Mouse (Mus musculus) testis, postnatal 10 days (tissue): ENCODE results near the gene Dmrta2.
A peak's percentile ranks its signal among the peaks of the same experiment; 100 is the strongest.

Source experiments
- DNase-seq: peaks from one replicate; pipeline ENCODE4 v3.0.0; 2021; ENCODE audit warnings: low spot score

Gene Dmrta2

DNA sequence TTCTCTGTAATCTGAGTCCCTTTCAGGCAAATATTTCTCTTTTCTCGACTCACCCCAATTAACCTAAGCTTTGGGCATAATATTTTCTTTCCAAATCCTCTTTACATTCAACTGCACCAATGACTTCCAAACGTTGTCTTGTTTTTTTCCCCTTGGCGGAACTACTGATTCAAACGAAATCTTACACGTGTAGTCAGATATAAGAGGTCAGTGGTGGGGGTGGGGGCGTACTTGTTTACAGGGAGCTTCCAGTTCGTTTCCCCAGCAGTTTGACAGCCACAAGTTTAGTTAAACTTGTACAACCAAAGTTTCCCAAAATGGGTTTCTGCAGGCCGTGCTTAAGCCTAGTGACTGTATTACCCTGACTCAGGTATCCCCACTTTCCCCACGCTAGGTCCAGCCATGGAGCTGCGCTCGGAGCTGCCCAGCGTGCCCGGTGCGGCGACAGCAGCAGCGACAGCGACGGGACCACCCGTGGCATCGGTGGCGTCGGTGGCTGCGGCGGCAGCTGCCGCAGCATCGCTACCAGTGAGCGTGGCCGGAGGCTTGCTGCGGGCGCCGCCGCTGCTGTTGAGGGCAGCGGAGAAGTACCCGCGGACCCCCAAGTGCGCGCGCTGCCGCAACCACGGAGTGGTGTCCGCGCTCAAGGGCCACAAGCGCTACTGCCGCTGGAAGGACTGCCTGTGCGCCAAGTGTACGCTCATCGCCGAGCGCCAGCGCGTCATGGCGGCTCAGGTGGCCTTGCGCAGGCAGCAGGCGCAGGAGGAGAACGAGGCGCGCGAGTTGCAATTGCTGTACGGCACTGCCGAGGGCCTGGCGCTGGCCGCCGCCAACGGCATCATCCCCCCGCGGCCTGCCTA, 1.8 kb downstream of the Dmrta2 start:
- no peak for DNase-seq

DNA sequence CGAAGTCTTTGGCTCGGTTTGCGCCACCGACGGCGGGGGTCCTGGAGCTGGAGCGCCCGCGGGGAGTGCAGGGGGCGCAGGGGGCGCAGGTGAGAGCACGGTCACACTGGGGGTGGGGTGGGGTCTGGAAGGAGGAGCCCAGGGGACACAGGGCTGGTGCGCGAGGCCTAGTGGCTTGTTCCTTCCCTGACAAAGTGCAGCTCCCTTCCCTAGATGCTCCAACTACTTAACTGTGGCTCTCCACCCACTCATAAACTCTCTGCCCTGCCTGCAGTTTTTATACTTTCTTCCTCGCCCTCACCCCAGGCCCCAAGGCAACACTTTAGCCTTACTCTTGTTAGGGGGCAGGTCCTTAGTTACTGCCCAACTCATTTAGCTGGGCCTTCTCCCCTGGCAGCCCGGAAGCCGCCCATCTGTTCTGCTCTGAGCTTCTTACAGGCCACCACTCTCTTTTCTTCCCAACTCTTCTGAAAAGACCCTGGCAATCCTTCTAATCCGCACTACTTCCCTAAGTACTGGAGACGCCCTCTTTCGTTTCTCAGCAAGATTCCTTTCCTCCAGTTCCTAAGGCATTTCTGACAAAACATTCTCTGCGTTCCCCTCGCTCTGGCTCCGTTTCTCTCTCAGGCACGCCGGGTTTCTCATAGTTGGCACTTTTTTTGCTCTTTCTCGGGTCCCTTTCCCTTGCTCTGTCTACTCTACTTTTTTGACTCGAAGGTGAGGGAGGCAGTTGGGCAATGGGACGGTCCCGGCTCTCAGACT, 2.6 kb downstream of the Dmrta2 start:
- peak; percentile 45 for DNase-seq

DNA sequence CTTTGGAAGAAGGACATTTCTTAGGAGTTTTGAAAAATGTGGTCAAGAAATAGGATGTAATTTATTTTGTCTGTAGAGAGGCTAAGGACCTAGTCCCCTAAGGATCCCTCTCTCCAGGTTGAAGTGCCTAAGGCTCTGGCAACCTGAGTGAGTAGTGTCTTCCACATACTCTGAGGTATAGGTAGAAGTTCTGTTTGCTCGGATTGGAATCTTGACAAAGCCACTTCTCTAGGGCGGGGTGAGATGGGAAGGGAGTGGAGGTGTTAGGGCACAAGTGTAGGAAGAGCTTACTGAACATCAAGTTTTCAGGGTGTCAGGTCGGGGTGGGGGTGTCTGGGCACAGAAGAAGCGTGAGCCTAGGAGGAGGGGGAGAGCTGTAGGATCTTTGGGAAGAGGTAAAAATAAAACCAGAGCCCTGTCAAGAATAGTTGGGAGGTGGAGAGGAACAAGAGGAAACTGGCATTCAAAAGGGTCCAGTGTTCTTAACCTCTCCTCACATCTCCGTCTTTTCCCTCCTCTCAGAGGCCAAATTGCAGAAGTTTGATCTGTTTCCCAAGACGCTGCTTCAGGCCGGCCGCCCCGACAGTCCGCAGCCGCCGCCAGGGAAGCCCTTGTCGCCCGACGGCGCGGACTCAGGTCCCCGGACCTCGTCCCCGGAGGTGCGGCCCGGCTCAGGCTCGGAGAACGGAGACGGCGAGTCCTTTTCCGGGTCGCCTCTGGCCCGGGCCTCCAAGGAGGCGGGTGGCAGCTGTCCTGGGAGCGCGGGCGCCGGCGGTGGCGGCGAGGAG, 3.4 kb downstream of the Dmrta2 start:
- peak; percentile 43 for DNase-seq

DNA sequence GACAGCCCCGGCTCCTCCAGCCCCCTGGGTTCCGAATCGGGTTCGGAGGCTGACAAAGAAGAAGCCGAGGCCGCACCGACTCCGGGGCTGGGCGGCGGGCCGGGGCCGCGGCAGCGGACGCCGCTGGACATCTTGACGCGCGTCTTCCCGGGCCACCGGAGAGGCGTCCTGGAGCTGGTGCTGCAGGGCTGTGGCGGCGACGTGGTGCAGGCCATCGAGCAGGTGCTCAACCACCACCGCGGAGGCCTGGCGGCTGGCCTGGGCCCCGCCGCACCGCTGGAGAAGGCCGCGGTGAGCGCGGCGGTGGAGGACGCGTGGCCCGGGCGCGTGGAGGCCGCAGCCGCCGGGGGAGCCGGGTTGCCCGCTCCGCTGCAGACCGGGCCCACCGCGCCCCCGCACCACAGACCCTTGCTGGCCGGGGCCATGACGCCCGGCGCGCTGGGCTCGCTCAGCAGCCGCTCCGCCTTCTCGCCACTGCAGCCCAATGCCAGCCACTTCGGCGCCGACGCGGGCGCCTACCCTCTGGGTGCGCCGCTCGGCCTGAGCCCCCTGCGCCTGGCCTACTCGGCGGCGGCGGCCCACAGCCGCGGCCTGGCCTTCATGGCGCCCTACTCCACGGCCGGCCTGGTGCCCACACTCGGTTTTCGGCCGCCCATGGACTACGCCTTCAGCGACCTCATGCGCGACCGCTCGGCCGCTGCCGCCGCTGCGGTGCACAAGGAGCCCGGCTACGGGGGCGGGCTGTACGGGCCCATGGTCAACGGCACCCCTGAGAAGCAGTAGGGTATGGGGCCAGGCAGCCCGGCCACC, 4.2 kb downstream of the Dmrta2 start:
- DNase-seq = peak; percentile 43

DNA sequence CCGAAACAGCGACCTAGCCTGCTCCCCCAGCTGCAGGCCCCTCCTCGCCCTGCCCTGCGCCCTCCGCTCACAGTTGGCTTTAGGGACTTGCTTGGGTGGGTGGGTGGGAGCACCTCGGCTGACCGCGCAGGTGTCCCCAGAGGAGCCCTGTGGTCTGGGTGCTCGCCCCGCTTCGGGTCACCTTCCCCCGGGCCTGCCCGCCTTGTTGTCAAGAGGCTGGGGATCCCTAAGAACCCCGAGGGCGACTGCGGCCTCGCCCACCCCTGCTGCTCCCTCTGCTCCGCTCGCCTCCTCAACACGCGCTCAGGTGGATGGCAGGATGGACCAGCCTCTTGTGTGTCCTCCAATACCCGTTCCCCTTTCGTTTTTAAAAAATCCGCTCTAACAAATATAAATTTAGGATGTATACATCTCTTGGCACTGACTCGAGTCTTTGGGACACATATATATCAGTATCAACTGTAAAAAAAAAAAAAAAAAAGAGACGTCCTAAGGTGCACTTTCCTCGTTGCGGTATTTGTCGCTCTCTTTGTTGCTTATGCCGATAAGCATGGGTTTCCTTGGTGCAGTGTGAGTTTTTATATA, 4.9 kb downstream of the Dmrta2 start:
- DNase-seq = no peak

DNA sequence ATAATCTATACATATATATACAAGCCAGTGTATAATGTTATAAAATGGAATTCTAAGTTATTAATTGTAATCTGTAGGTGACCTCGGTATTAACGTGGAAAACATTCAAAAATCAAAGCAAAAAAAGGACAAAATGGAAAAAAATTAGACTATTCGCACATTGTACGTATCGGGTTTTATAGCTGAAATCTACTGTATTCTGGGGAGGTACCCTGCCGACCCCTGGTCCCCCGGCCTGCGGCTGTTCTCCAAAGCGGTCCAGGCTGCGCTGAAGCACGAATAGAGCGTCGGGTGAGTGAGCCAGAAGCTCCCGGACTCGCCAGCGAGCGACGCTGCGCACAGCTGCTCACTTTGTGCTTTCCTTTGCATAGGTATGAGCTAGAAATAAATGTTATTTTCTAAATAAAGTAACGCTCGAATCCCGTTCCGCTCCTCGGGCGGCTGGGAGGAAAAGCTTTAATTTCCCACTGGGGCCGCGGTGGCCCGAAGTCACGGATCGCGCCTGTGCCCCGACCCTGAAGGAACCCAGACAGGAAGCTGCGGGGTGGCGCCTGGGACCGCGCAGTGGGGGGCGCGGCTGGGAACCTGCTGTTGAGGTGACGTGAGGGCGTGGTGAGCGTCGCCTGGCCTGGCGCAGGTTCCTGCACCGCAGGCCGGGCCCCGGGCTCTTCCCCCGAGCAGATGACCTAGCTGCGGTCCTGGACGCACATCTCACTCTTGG, 5.6 kb downstream of the Dmrta2 start:
- DNase-seq = no peak

DNA sequence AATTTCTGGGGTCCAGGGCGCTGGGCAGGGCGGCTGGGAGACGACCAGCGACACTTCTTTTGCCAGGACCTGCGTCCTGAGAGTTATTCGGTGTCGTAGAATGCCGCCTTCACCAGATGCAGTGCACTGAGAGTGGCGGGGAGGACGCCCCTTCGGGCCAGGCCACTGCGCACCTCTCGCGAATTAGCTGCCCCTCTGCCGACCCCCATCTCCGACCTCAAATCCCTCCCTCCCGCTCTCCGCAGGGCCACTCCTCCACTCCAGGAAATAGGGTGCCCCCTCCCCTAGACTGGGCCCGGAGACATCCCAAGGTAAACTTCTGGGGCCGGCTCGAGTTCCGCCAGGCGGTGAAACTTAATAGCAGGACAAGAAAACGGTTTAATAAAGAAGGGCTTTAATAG, 6.2 kb downstream of the Dmrta2 start:
- no peak for DNase-seq

DNA sequence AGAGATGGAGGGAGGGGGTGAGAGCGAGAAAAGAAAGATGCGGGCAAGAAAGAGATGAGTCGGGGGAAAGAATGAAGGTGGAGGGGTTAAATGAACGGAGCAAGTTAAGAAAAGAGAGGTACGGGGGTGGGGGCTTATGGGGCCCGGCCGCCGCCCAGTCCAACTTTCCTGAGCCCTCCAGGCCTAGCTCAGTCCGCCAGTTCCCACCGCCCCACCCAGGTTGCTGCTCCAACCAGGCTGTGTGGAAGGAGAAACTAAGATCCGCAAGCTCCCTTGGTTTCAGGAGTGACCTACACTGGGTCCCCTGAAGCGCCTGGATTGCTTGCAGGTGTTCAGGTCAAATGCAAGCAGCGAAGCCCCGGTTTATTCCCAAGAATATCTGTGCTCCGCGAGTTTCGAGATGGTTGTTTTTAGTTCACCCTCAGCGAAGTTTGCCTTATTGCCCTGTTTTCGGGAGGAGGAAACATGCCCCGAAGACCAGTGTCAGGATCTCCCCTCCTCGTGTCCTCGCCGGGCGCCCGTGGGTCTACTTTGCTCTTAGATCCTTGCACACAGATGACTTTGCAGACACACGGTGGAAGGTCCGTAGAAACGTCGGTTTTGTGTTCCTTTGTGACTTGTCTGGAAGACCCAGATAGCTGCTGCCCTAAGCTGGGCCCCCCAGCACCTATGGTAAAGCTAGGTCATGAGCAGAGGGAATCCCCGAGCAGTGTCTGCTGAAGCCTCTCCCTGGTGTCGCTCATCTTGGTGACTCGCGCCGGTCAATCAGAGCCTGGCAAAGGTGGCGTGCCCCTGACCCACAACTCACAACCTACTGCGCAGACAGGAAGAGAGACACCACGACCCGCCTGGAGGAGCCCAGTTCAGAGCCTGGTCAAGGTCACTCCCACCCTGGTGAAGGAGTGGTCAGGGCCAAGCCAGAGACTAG, 6.9 kb downstream of the Dmrta2 start:
- DNase-seq = no peak

DNA sequence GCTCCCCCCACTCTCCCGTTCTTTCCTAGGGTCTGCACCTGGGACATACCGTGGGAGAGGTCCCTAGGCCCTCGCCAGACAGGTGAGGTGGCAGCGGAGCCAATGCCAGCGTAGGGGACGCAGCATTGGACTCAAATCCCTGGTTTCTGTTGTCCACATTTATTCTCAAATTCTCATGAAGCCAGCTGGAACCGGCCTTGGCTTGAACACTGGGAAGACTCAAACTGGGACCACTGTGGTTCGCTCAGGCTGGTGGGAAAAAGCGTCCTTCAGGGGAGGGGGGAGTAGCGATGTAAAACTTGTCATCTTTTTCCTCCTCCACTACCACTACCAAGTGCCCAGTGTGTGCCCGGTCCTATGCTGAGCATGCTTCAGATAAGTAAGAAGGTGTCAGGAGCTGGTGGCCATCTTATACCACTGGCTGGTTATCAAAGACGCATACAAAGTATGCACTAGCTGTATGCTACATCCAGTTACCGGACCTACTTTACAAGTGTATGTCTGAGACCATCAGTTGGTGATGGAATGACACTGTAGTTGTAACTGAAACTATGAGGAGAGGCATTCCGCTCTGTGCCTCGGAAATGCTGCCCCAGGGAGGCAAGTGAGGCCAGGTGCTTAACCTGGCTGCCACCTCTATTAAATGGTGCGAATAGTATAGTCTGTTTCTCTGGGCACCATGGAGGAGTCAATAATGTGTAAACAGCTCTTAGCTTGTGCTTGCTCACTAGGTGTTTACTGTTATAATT, 7.7 kb downstream of the Dmrta2 start:
- DNase-seq = no peak

DNA sequence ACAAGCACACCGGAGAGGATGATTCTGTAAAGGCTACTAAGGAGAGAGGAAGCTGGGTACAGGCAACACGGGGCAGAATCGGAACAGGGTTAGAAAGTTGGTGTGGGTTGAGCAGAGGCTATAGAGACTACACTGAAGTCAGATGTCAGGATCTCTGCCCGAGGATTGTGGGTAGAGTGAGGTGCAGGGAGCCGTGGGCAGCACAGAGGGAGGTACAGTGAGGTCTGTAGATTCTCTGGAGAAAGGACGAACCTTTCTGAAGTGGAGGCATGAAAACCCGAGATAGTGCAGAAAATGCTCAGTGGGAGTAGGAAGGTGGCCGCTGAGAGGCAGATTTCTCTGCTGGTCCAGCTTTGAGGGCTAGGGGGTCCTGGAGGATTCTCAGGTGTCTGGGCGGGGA, 8.4 kb downstream of the Dmrta2 start:
- no peak for DNase-seq

DNA sequence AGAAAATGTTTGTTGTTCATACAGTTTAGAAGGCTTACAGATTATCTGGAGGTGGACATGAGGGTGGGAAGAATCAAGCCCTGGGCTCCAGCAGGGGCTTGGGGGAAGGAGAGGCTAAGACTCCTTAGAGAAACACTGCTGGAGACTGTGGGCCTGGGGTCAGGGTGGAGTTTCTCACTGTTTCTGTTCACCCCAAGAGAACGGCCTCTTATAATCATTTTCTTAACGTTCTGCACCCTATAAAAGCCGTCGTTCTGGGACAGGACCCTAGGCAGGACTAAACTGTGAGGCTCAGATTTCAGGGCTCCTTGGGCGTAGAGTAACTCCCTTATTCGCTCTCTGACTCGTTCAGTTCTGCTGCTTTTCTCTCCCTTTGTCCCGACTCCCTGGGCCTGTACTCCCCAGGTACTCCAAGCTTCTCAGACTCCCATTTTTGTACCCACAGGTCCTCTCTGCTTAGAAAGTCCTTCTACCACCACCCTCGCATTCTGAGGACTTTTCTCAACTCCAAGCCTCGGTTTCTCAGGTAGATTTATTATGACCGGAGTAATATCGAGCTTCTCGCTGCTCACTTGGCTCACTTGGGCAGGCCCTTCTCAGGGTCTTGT, 9.0 kb downstream of the Dmrta2 start:
- no peak for DNase-seq

DNA sequence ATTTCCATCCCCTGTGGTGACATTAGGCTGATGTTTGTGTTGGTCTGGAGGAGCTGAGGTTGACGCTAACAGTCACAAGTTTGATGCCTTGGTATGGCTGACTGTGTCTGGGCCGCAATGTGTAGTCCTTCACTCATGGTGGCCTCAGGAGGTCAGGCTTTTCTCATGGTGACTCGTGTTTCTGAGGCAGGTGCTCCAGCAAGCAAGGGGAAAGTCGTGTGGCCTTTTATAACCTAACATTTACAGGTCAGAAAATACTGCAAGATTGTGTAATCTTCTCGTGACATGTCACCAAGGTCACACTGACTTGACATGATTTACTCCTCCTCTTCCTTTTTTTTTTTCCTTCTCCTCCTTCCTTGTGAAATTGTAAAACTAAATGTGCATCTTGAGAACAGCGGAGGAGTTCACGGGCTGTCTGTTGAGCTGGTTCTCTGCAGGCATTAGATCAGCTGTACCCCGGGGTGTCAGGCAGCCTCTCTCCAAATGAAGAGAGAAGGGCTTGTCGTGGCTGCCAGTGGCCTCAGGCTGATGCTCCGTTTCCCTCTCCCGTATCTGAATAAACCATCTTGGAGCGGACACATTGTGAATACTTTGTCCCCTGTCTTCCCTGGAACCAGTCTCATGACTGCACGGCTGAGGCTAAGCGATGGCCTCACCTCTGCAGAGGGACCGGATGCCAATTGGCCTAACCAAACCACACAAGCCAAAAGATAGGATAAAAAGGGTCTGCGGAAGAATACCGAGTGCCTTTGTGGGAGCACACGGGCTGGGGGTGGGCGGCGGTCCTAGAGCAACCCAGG, 9.9 kb downstream of the Dmrta2 start:
- DNase-seq = no peak

DNA sequence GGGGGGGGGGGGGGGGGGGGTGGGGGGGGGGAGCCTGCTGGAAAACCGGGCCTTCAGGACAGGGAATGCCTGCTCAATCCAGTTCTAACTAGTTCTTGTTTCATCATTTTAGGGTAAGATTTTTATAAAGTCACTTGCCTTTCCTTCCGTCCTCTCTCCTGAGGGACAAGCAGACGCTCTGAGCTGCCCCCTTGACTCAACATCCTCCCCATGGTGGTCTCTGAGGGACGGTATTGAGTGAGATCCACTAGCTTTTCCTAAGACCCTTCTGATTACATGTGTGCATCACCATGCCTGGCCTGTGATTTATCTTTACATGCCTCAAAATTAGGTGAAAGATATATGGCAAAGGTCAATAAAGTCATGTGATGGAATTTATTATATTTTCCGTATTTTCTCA, 10.6 kb downstream of the Dmrta2 start:
- no peak for DNase-seq

DNA sequence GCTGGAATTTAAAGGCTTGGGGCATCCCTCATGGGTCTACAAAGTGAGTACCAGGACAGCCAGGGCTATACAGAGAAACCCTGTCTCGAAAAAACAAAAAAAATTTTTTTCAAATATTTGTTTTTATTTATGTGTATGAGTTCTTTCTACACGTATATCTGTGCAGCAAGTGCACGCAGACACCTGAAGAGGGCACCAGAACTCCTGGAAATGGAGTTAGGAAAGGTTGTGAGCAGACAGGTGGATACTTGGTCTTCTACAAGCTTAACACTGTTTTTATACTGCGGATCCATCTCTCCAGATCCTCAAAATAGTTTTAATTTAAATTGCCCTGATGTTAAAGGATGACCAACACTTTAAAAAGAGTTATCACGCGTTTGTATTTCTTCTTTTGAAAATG, 11.4 kb downstream of the Dmrta2 start:
- DNase-seq = no peak

DNA sequence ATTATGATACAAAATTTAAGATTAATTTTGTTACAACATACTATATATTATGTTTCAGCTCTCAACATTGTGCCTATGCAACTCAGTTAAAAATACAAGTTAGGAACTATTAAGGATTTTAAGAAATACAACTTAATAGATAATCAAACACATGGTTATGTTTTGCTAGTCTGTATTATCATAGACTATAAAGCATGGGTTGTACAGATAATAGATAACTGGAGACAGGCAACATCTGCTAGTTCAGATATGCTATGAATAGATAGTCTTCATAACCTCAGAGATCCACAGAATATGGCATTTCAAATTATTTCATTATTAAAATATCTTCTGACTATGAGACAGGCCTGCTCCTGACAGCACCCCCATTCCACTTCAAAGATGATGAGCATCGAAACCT, 28.2 kb downstream of the Dmrta2 start:
- no peak for DNase-seq

DNA sequence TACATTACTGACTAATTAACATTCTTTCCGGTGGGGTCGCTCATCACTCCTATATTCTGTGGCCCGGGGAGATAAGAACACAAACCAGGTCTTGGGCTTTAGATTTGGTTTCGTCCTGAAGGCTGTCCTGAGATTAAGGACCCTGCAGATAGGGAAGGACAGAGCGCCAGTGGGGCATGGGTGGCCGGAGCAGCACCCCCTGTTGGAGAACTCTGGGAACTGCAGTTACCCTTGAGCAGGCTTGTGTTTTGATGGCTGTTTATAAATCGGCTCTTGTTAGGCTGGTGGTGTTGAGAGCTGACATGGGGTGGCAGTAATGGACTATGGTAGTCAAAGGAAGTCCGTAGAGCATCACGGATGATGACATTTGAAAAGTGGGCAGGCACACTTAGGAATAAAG, 41.3 kb downstream of the Dmrta2 start:
- DNase-seq = no peak

DNA sequence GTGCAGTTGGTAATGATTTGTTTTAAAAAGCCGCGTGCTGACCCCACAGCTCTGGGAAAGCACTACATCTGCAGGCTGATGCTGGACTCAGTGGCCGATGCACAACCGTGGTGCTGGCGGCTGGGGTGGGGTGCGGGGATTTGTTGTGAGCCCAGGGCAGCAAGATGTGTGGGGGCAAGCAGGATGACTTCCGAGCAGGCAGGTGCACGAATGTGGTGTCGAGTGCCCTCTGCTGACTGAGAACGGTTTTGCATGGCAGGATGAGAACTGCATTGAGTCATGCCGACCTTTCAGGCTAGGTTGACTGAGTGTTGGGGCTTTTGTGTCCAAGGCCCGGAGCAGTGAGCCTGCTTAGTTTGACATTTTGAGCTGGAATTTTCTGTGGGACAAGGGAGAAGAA, 42.4 kb downstream of the Dmrta2 start:
- peak; percentile 87 for DNase-seq
